Mouse (Mus musculus) stomach, postnatal 0 days (tissue): ENCODE data around the gene A030014E15Rik.

ENCODE experiments used
- CTCF ChIP-seq: IDR thresholded peaks from 2 replicates; pipeline ENCODE4 v1.5.1; 2016; ENCODE audit warnings: antibody characterized with exemption, low read depth, mild to moderate bottlenecking, moderate library complexity
- EP300 ChIP-seq: optimal IDR thresholded peaks from 2 replicates; pipeline ENCODE3; 2016; ENCODE audit warnings: antibody characterized with exemption

DNA sequence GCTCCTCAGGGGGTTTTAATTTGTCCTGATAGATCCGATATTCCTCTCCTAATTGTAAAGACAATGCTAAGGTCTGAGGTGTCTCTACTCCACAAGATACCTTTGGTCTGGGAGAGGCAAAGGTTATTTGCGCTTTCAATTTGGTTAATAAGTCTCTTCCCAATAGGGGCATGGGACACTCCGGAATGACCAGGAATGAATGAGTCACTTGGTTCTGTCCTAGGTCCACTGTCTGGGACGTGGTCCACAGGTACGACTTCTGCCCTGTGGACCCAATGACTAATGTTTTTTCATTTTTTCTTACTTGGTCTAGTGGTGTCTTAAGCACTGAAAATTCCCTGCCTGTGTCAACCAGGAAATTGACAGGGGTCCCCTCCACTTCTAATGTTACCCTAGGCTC is 13.9 kb downstream of the A030014E15Rik start:
- TF ChIP-seq CTCF = no peak
- no peak for TF ChIP-seq EP300
